Mouse (Mus musculus) lung, postnatal 0 days (tissue): ENCODE measurements at regions not wholly inside any gene's neighbourhood (a gene's known extent, or its start where the extent isn't known, plus 50 kb on each side); places are given as distances from the start of the nearest gene placed in this dataset.
A peak's percentile ranks its signal among the peaks of the same experiment; 100 is the strongest.

Source experiments
- ATAC-seq: fragments of 200-750 bp; cut with Nextera tagmentation; 2 replicates; pipeline ENCODE4 v1.8.0; 2017; ENCODE audit warnings: moderate library complexity
- DNase-seq: peaks from one replicate; pipeline ENCODE4 v3.0.0-alpha.2; 2016; ENCODE audit warnings: low spot score
- H3K27ac ChIP-seq: fragments of 300-500 bp; sonication (generic); 2 replicates; pipeline ENCODE4 v1.5.1; 2014; ENCODE audit warnings: antibody characterized with exemption, mild to moderate bottlenecking, low read length, mixed read lengths
- H3K27me3 ChIP-seq: fragments of 300-500 bp; sonication (generic); replicated peaks from 2 replicates; pipeline ENCODE4 v1.6.1; 2014; ENCODE audit warnings: low read length, mixed read lengths; ENCODE audit not compliant: insufficient read depth
- H3K36me3 ChIP-seq: fragments of 300-500 bp; sonication (generic); 2 replicates; pipeline ENCODE4 v1.6.1; 2014; ENCODE audit warnings: low read length, mixed read lengths; ENCODE audit not compliant: insufficient read depth
- H3K4me1 ChIP-seq: fragments of 300-500 bp; sonication (generic); 2 replicates; pipeline ENCODE4 v1.6.1; 2014; ENCODE audit warnings: antibody characterized with exemption, low read depth, low read length, mixed read lengths; ENCODE audit not compliant: insufficient read depth
- H3K4me2 ChIP-seq: fragments of 300-500 bp; sonication (generic); replicated peaks from 2 replicates; pipeline ENCODE4 v1.6.1; 2014; ENCODE audit warnings: low read depth, mild to moderate bottlenecking, low read length, moderate library complexity, mixed read lengths
- H3K4me3 ChIP-seq: fragments of 300-500 bp; sonication (generic); 2 replicates; pipeline ENCODE4 v1.5.1; 2014; ENCODE audit warnings: low read depth, low read length
- H3K9ac ChIP-seq: fragments of 300-500 bp; sonication (generic); replicated peaks from 2 replicates; pipeline ENCODE4 v1.6.1; 2014; ENCODE audit warnings: low read depth, mild to moderate bottlenecking
- H3K9me3 ChIP-seq: fragments of 300-500 bp; sonication (generic); 2 replicates; pipeline ENCODE4 v1.6.1; 2016; ENCODE audit warnings: low read length, mixed read lengths
- CTCF ChIP-seq: IDR thresholded peaks from 2 replicates; pipeline ENCODE4 v1.5.1; 2016; ENCODE audit warnings: antibody characterized with exemption, mild to moderate bottlenecking
- EP300 ChIP-seq: IDR thresholded peaks from 2 replicates; pipeline ENCODE4 v1.6.1; 2016; ENCODE audit warnings: antibody characterized with exemption, mild to moderate bottlenecking, control low read depth
- WGBS: fragments of 180-500 bp; shearing (Covaris S2); extraction: QIAGEN DNeasy Blood & Tissue Kit; methylation state at CpG from one replicate; pipeline ENCODE4 v1.1.7; 2014; 5-methylcytosine and 5-hydroxymethylcytosine counted together

DNA sequence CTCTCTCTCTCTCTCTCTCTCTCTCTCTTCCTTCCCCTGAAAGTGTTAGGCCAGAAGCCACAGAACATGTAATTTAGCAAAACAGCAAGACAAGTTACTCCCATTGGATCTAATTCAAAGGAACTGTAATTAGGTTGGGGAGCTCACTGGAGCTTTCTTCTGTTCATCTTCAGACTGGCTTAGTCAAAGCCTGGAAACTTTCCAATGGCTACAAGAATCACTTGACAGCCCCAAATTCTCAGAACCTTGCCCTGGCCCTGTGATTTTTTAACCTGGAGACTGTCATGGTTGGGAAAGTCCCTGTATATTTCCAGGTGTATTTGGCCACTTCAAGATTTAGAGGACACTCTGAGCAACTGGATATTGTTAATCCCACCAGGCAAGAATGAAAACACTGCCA is 381.2 kb downstream of the Arl4a start:
- no peaks in the 10 kb centered on the region for H3K4me1 ChIP-seq
- H3K36me3 ChIP-seq, result no peaks in the 10 kb centered on the region
- TF ChIP-seq EP300 (no peak), CTCF (no peak)
- no peak overlapping the region for H3K27ac ChIP-seq
- H3K9me3 ChIP-seq, result no peaks in the 10 kb centered on the region
- no peak for ATAC-seq
- no peak overlapping the region for H3K4me3 ChIP-seq
- H3K4me2 ChIP-seq, result no peak overlapping the region
- no peak overlapping the region for H3K9ac ChIP-seq
- H3K27me3 ChIP-seq, result no peaks in the 10 kb centered on the region
- DNase-seq, result no peak

- H3K9ac ChIP-seq, result no peak overlapping the region
- no peaks in the 10 kb centered on the region for H3K27me3 ChIP-seq
- no peaks in the 10 kb centered on the region for H3K36me3 ChIP-seq
- DNase-seq, result no peak
- H3K4me2 ChIP-seq, result no peak overlapping the region
- no peak overlapping the region for H3K27ac ChIP-seq
- H3K4me3 ChIP-seq, result no peak overlapping the region
- TF ChIP-seq CTCF (no peak), EP300 (no peak)
- H3K4me1 ChIP-seq, result no peaks in the 10 kb centered on the region
- H3K9me3 ChIP-seq, result no peaks in the 10 kb centered on the region
- no peak for ATAC-seq
Observed at GRCm38 (mm10) chr12:39648952-39649351, 388.9 kb downstream of the Arl4a start.

GRCm38 (mm10) chr12:39646556-39646955 is 391.3 kb downstream of the Arl4a start:
- 78% methylated on average over 3 of the region's 3 CpGs for WGBS
- TF ChIP-seq CTCF (no peak), EP300 (no peak)
- ATAC-seq (no peak), DNase-seq (no peak)
- Histone ChIP-seq H3K27ac (no peak overlapping the region), H3K36me3 (no peaks in the 10 kb centered on the region), H3K4me1 (no peaks in the 10 kb centered on the region), H3K4me3 (no peak overlapping the region), H3K4me2 (no peak overlapping the region), H3K27me3 (no peaks in the 10 kb centered on the region), H3K9ac (no peak overlapping the region), H3K9me3 (no peaks in the 10 kb centered on the region)

DNA sequence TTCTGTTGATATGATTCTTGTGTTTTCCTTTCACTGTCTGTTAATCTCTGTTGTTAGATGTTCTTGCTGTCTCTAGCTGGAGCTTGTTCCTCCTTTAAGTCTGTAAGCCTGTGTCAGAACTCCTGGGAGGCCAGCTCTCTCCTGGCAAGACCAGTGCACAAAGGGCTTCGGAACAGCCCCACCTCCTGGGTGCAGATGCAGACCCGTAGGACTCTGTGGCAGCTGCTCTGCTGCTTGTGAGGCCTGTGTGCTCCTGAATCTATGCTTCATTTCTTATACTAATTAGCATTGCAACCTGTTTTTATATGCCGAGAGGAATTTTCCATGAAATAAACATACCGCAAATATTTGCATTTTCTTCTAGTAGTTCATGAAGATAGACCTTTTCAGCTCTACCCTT is 392.2 kb downstream of the Arl4a start:
- no peak overlapping the region for H3K4me3 ChIP-seq
- DNase-seq (no peak), ATAC-seq (no peak)
- 82% methylated on average over 4 of the region's 4 CpGs for WGBS
- H3K9ac ChIP-seq, result no peak overlapping the region
- no peak overlapping the region for H3K27ac ChIP-seq
- no peaks in the 10 kb centered on the region for H3K4me1 ChIP-seq
- H3K9me3 ChIP-seq, result no peaks in the 10 kb centered on the region
- H3K4me2 ChIP-seq, result no peak overlapping the region
- no peaks in the 10 kb centered on the region for H3K36me3 ChIP-seq
- TF ChIP-seq EP300 (no peak), CTCF (no peak)
- no peaks in the 10 kb centered on the region for H3K27me3 ChIP-seq

DNA sequence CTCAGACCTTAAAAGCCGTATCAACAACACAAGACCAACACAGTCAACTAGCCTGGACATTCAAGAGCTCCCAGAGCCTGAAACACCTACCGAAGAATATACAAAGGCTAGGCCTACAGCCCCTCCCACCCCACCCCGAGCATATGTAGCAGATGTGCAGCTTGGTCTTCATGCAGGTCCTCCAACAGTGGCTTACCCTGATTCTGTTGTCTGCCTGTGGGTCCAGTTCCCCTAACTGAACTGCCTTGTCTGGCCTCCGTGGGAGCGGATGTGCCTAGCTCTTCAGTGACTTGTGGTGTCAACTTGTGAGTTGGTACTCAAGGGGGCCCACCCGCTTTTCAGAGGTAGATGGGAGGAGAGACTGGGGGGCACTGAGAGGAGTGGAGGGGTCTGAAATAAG is 398.6 kb downstream of the Arl4a start:
- 73% methylated on average over 6 of the region's 6 CpGs for WGBS
- H3K9me3 ChIP-seq, result no peaks in the 10 kb centered on the region

DNA sequence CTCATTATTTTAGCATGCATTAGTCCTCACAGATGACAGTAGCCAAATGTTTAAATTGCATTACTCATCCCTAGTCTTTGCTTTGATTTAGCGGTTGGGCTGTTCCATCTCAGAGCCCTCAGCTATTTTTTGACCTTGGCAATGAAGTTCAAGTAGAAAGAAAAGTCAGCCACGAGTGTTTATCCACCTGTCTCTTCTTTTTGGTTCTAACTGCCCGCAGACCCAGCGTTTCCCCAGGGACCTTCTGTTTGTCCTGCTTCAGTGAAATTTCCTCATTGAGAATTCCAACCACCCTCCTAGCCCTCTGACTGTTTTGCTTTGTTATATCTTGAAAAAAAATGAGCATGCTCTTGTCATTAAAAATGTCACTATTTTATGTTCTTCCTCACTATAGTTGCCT is 403.5 kb downstream of the Arl4a start:
- Histone ChIP-seq H3K4me2 (no peak overlapping the region), H3K27ac (no peak overlapping the region), H3K4me1 (no peaks in the 10 kb centered on the region), H3K9ac (no peak overlapping the region), H3K4me3 (no peak overlapping the region), H3K36me3 (no peaks in the 10 kb centered on the region), H3K27me3 (no peaks in the 10 kb centered on the region), H3K9me3 (no peaks in the 10 kb centered on the region)
- DNase-seq (no peak), ATAC-seq (no peak)
- TF ChIP-seq EP300 (no peak), CTCF (no peak)
- WGBS, result 45% methylated on average over 4 of the region's 4 CpGs

More for the DNA sequence above, 398.6 kb downstream of the Arl4a start:
- ATAC-seq (no peak), DNase-seq (no peak)
- TF ChIP-seq CTCF (no peak), EP300 (no peak)
- Histone ChIP-seq H3K4me2 (no peak overlapping the region), H3K4me1 (no peaks in the 10 kb centered on the region), H3K9ac (no peak overlapping the region), H3K27me3 (no peaks in the 10 kb centered on the region), H3K27ac (no peak overlapping the region), H3K4me3 (no peak overlapping the region), H3K36me3 (no peaks in the 10 kb centered on the region)

- WGBS, result 72% methylated on average over 1 of the region's 1 CpGs
- Histone ChIP-seq H3K9ac (no peak overlapping the region), H3K9me3 (no peaks in the 10 kb centered on the region), H3K4me3 (no peak overlapping the region), H3K27ac (no peak overlapping the region), H3K27me3 (no peaks in the 10 kb centered on the region), H3K36me3 (no peaks in the 10 kb centered on the region), H3K4me2 (no peak overlapping the region), H3K4me1 (no peaks in the 10 kb centered on the region)
- no peak for ATAC-seq
- DNase-seq, result no peak
- TF ChIP-seq EP300 (no peak), CTCF (peak; percentile 29; the same call in 1 of the 2 replicates)
Observed at GRCm38 (mm10) chr12:39621266-39621665, 416.6 kb downstream of the Arl4a start.
